Mouse (Mus musculus): Measurements from ENCODE around the gene Mroh2a. TPM values are rescaled to one million over a fixed set of nuclear protein-coding genes. Genes with fewer than 3 reads are reported as not detected.

Gene Mroh2a
- total RNA-seq (2023), result 1 to 10 TPM; 1.3 to 2.1 TPM

GRCm38 (mm10) chr1:88226670-88227379 is at the start of gene Mroh2a:
Gene Mroh2a, plus strand, starts transcription at chr1:88226986.

GRCm38 (mm10) chr1:88200456-88200855 is 26.3 kb upstream of the Mroh2a start, which contains the start of gene Ugt1a2:
Gene Ugt1a2, plus strand, starts transcription at chr1:88200601.

GRCm38 (mm10) chr1:88205294-88205922 is 21.4 kb upstream of the Mroh2a start, which contains the start of gene Dnajb3:
Gene Dnajb3, minus strand, starts transcription at chr1:88205782.

GRCm38 (mm10) chr1:88211812-88212211 is 15.0 kb upstream of the Mroh2a start, which contains the start of gene Ugt1a1:
Gene Ugt1a1, plus strand, starts transcription at chr1:88211959.

GRCm38 (mm10) chr1:88277098-88277817 is 50.5 kb downstream of the Mroh2a start, which contains the start of the genes Hjurp and Trpm8:
Gene Hjurp, minus strand, starts transcription at chr1:88277633.
Gene Trpm8, plus strand, starts transcription at chr1:88277661.

Other genes with a start within 250 kb of the Mroh2a start
- gene Usp40, start 218.4 kb upstream of the Mroh2a start, total RNA-seq (2023), result 10 to 100 TPM; 14.3 to 21.4 TPM
- not detected for gene Ugt1a10, start 171.6 kb upstream of the Mroh2a start, total RNA-seq (2023)
- not detected for gene Ugt1a9, start 156.2 kb upstream of the Mroh2a start, total RNA-seq (2023)
- gene Ugt1a8, start 139.2 kb upstream of the Mroh2a start, total RNA-seq (2023), result not detected
- gene Ugt1a7c, start 131.9 kb upstream of the Mroh2a start, total RNA-seq (2023), result 10 to 100 TPM; 58.9 to 72.7 TPM
- gene Ugt1a6b, start 123.7 kb upstream of the Mroh2a start, total RNA-seq (2023), result 10 to 100 TPM; 17.2 to 19.5 TPM
- 10 to 100 TPM; 10.9 to 13.1 TPM for gene Ugt1a6a, start 92.2 kb upstream of the Mroh2a start, total RNA-seq (2023)
- 10 to 100 TPM in 1 of 2 experiments, 1 to 10 TPM in 1; 8.0 to 11.5 TPM for gene Ugt1a5, start 61.0 kb upstream of the Mroh2a start, total RNA-seq (2023)
- 1 to 10 TPM; 5.5 to 5.7 TPM for gene Ugt1a2, start 26.4 kb upstream of the Mroh2a start, total RNA-seq (2023)
- under 1 TPM in 1 of 2 experiments, not detected in 1; 0.52 TPM for gene Dnajb3, start 21.2 kb upstream of the Mroh2a start, total RNA-seq (2023)
- gene Ugt1a1, start 15.0 kb upstream of the Mroh2a start, total RNA-seq (2023), result 1 to 10 TPM; 5.9 to 6.4 TPM
- 10 to 100 TPM; 66.1 to 71.8 TPM for gene Hjurp, start 50.6 kb downstream of the Mroh2a start, total RNA-seq (2023)
- gene Trpm8, start 50.7 kb downstream of the Mroh2a start, total RNA-seq (2023), result not detected
- gene Spp2, start 180.0 kb downstream of the Mroh2a start, total RNA-seq (2023), result not detected